19 mouse cellular contexts compared by ENCODE assay signal in genomic region chr2:32307247-32307798, GRCm38 (mm10). TPM values are rescaled to one million over a fixed set of nuclear protein-coding genes. Genes with fewer than 3 reads are reported as not detected.
DNase-seq lines count a peak whose midpoint lies in the region; ATAC-seq and TF ChIP-seq lines count a peak whose summit lies in the region.
"Had no signal": no experiment of that assay in that cellular context is flagged by ENCODE, and none has a peak within 500 bp of the region (broad histone marks: within the 10 kb centered on the region; RNA-seq: fewer than 3 reads in every experiment).

No protein-coding gene starts in this region.

- H3K9ac ChIP-seq in forebrain, embryonic 11.5 days (ENCODE audit: low read length), result no peak overlapping the region
- no peak overlapping the region for H3K9ac ChIP-seq in forebrain, embryonic 15.5 days (replicated peaks)
- H3K9ac ChIP-seq in embryonic facial prominence, embryonic 13.5 days, result no peak overlapping the region
- H3K9ac ChIP-seq: hindbrain, embryonic 12.5 days; hindbrain, embryonic 15.5 days had no signal

- no peaks in the 10 kb centered on the region for H3K9me3 ChIP-seq in forebrain, embryonic 11.5 days (ENCODE audit: control insufficient read depth, low read length)
- H3K9me3 ChIP-seq in forebrain, embryonic 15.5 days, result no peaks in the 10 kb centered on the region
- no peaks in the 10 kb centered on the region for H3K9me3 ChIP-seq in embryonic facial prominence, embryonic 13.5 days
- H3K9me3 ChIP-seq: forebrain, embryonic 10.5 days; G1E; hindbrain, embryonic 12.5 days; hindbrain, embryonic 15.5 days had no signal

- WGBS in forebrain, embryonic 11.5 days, result 90% methylated on average over 6 of the region's 6 CpGs
- 81% methylated on average over 6 of the region's 6 CpGs for WGBS in forebrain, embryonic 15.5 days
- WGBS in embryonic facial prominence, embryonic 13.5 days, result 84% methylated on average over 6 of the region's 6 CpGs

- no peak for TF ChIP-seq CTCF in left cerebral cortex, adult 2 months (IDR thresholded peaks at IDR 0.05)

- no peak overlapping the region for H3K27ac ChIP-seq in forebrain, embryonic 11.5 days (ENCODE audit: low read depth, low read length)
- H3K27ac ChIP-seq in forebrain, embryonic 15.5 days (replicated peaks), result no peak overlapping the region
- H3K27ac ChIP-seq in left cerebral cortex, adult 2 months, result peak overlapping the region; percentile 19; the same call in 1 of the 2 replicates
- H3K27ac ChIP-seq in embryonic facial prominence, embryonic 13.5 days, result peak overlapping the region; percentile 62; the same call in 1 of the 2 replicates
- H3K27ac ChIP-seq: forebrain, embryonic 10.5 days; heart, adult 2 months; hindbrain, embryonic 12.5 days; hindbrain, embryonic 15.5 days had no signal

- ATAC-seq in forebrain, embryonic 11.5 days (replicated peaks; ENCODE audit: low FRiP score), result no peak
- no peak for ATAC-seq in forebrain, embryonic 15.5 days (replicated peaks)
- ATAC-seq in embryonic facial prominence, embryonic 13.5 days (ENCODE audit: insufficient number of reproducible peaks, insufficient read depth, low FRiP score, low TSS enrichment, low read depth), result no peak
- ATAC-seq: forebrain, embryonic 14.5 days; intestine, postnatal 0 days; Patski had no signal

- peaks cover 6% of the 10 kb centered on the region; the same call in 1 of the 2 replicates for H3K4me1 ChIP-seq in forebrain, embryonic 11.5 days (replicated peaks; ENCODE audit: control insufficient read depth, insufficient read depth, low read length)
- H3K4me1 ChIP-seq in forebrain, embryonic 15.5 days, result peaks cover 10% of the 10 kb centered on the region
- H3K4me1 ChIP-seq in embryonic facial prominence, embryonic 13.5 days, result peaks cover 36% of the 10 kb centered on the region

- peaks cover 8% of the 10 kb centered on the region; the same call in 1 of the 2 replicates for H3K36me3 ChIP-seq in forebrain, embryonic 11.5 days (ENCODE audit: control insufficient read depth, insufficient read depth, low read length)
- peaks cover 63% of the 10 kb centered on the region for H3K36me3 ChIP-seq in forebrain, embryonic 15.5 days
- H3K36me3 ChIP-seq in embryonic facial prominence, embryonic 13.5 days, result peaks cover 80% of the 10 kb centered on the region

- H3K4me2 ChIP-seq in forebrain, embryonic 11.5 days (ENCODE audit: low read depth, low read length, severe bottlenecking), result no peak overlapping the region
- no peak overlapping the region for H3K4me2 ChIP-seq in forebrain, embryonic 15.5 days (replicated peaks)
- no peak overlapping the region for H3K4me2 ChIP-seq in embryonic facial prominence, embryonic 13.5 days
- H3K4me2 ChIP-seq: heart, embryonic 11.5 days; hindbrain, embryonic 12.5 days; hindbrain, embryonic 15.5 days had no signal

- H3K4me3 ChIP-seq in forebrain, embryonic 11.5 days (ENCODE audit: low read depth, low read length), result no peak overlapping the region
- H3K4me3 ChIP-seq in forebrain, embryonic 15.5 days, result no peak overlapping the region
- no peak overlapping the region for H3K4me3 ChIP-seq in left cerebral cortex, adult 2 months
- H3K4me3 ChIP-seq in embryonic facial prominence, embryonic 13.5 days, result no peak overlapping the region
- H3K4me3 ChIP-seq: forebrain, embryonic 10.5 days; heart, adult 2 months; hindbrain, embryonic 12.5 days; hindbrain, embryonic 15.5 days had no signal

- DNase-seq in cerebellum, adult 9-11 months, result peak; percentile 60
- DNase-seq in cerebellum, postnatal 4 days (ENCODE audit: low spot score in 2 of 2), result no peak
- peak; percentile 48 for DNase-seq in forebrain, embryonic 11.5 days (ENCODE audit: low spot score)
- peak in 1 of 2 experiments; percentile 11 for DNase-seq in left cerebral cortex, adult 2 months (ENCODE audit: extremely low spot score in 1 of 2, low spot score in 2 of 2)
- no peak for DNase-seq in left cerebral cortex, adult 11 months (ENCODE audit: low spot score)
- DNase-seq: gastrocnemius, postnatal 25 days had no signal

- no peaks in the 10 kb centered on the region; the same call in 1 of the 2 replicates for H3K27me3 ChIP-seq in forebrain, embryonic 11.5 days (ENCODE audit: control insufficient read depth, insufficient read depth, low read length)
- no peaks in the 10 kb centered on the region for H3K27me3 ChIP-seq in forebrain, embryonic 15.5 days
- no peaks in the 10 kb centered on the region for H3K27me3 ChIP-seq in embryonic facial prominence, embryonic 13.5 days
- H3K27me3 ChIP-seq: CH12.LX; hindbrain, embryonic 15.5 days; Patski had no signal

- intact Hi-C loops in left cerebral cortex, adult 2 months (cut with DNase I), result no loop called here

RNA-seq across cellular contexts. Expression of gene Swi5, which starts 19.4 kb away (rescaled TPM):
- polyA plus RNA-seq in forebrain, embryonic 11.5 days (2014; fragmentation: Nextera tagmentation; extraction: Ambion mirVana), result 345 and 373 TPM in 2 replicates
- polyA plus RNA-seq in forebrain, embryonic 15.5 days (2015; fragmentation: Nextera tagmentation; extraction: Ambion mirVana), result 369 and 379 TPM in 2 replicates
- 100 to 1,000 TPM; 186 to 193 TPM for total RNA-seq in left cerebral cortex, adult 2 months (2021)
- polyA plus RNA-seq in embryonic facial prominence, embryonic 13.5 days (2015; fragmentation: Nextera tagmentation; extraction: Ambion mirVana), result 497 and 538 TPM in 2 replicates

RNA-seq across cellular contexts. Expression of gene Golga2, which starts 20.1 kb away (rescaled TPM):
- polyA plus RNA-seq in forebrain, embryonic 11.5 days (2014; fragmentation: Nextera tagmentation; extraction: Ambion mirVana), result 22.4 and 22.6 TPM in 2 replicates
- 24.7 and 27.4 TPM in 2 replicates for polyA plus RNA-seq in forebrain, embryonic 15.5 days (2015; fragmentation: Nextera tagmentation; extraction: Ambion mirVana)
- total RNA-seq in left cerebral cortex, adult 2 months (2021), result 10 to 100 TPM; 83.2 to 86.4 TPM
- 25.6 and 31.2 TPM in 2 replicates for polyA plus RNA-seq in embryonic facial prominence, embryonic 13.5 days (2015; fragmentation: Nextera tagmentation; extraction: Ambion mirVana)

RNA-seq across cellular contexts. Expression of gene Ciz1, which starts 44.8 kb away (rescaled TPM):
- 62.6 and 69.0 TPM in 2 replicates for polyA plus RNA-seq in forebrain, embryonic 11.5 days (2014; fragmentation: Nextera tagmentation; extraction: Ambion mirVana)
- 54.0 and 55.3 TPM in 2 replicates for polyA plus RNA-seq in forebrain, embryonic 15.5 days (2015; fragmentation: Nextera tagmentation; extraction: Ambion mirVana)
- 10 to 100 TPM; 89.7 to 90.1 TPM for total RNA-seq in left cerebral cortex, adult 2 months (2021)
- polyA plus RNA-seq in embryonic facial prominence, embryonic 13.5 days (2015; fragmentation: Nextera tagmentation; extraction: Ambion mirVana), result 48.6 and 54.2 TPM in 2 replicates

RNA-seq across cellular contexts. Expression of gene Dnm1, which starts 45.8 kb away (rescaled TPM):
- polyA plus RNA-seq in forebrain, embryonic 11.5 days (2014; fragmentation: Nextera tagmentation; extraction: Ambion mirVana), result 12.4 and 12.8 TPM in 2 replicates
- 23.7 and 29.1 TPM in 2 replicates for polyA plus RNA-seq in forebrain, embryonic 15.5 days (2015; fragmentation: Nextera tagmentation; extraction: Ambion mirVana)
- total RNA-seq in left cerebral cortex, adult 2 months (2021), result 1,000 to 10,000 TPM; 1,259 to 1,310 TPM
- polyA plus RNA-seq in embryonic facial prominence, embryonic 13.5 days (2015; fragmentation: Nextera tagmentation; extraction: Ambion mirVana), result 31.9 and 32.4 TPM in 2 replicates
- total RNA-seq: hematopoietic stem cell, adult 5-6 weeks had no signal

RNA-seq across cellular contexts. Expression of gene Uck1, which starts 47.4 kb away (rescaled TPM):
- 78.4 and 89.0 TPM in 2 replicates for polyA plus RNA-seq in forebrain, embryonic 11.5 days (2014; fragmentation: Nextera tagmentation; extraction: Ambion mirVana)
- polyA plus RNA-seq in forebrain, embryonic 15.5 days (2015; fragmentation: Nextera tagmentation; extraction: Ambion mirVana), result 91.5 and 95.3 TPM in 2 replicates
- total RNA-seq in left cerebral cortex, adult 2 months (2021), result 10 to 100 TPM; 45.9 to 47.1 TPM
- polyA plus RNA-seq in embryonic facial prominence, embryonic 13.5 days (2015; fragmentation: Nextera tagmentation; extraction: Ambion mirVana), result 68.9 and 69.4 TPM in 2 replicates

Comparison
In these comparisons a context has a peak if more than half of its experiments do, and no peak if none do; other contexts are left out.
1. DNase-seq: peak in cerebellum, adult 9-11 months (single experiment) and forebrain, embryonic 11.5 days (single experiment); none in cerebellum, postnatal 4 days (0 of 2) and left cerebral cortex, adult 11 months (single experiment).
2. H3K27ac ChIP-seq: peak in left cerebral cortex, adult 2 months (single experiment) and embryonic facial prominence, embryonic 13.5 days (single experiment); none in forebrain, embryonic 11.5 days (single experiment) and forebrain, embryonic 15.5 days (single experiment).